Mouse (Mus musculus): Measurements from ENCODE around the gene Arsb.

Arsb gene

GRCm38 (mm10) chr13:93872591-93872990 lies 101.2 kb downstream of the Arsb start:
- no peaks in the 10 kb centered on the region for H3K36me3 ChIP-seq (ENCODE audit: insufficient read depth, low read length)
- H3K4me3 ChIP-seq (replicated peaks; ENCODE audit: low read length): no peak overlapping the region
- TF ChIP-seq NANOG (IDR thresholded peaks at IDR 0.05; ENCODE audit: borderline replicate concordance, low read length) (no peak), CTCF (conservative IDR thresholded peaks at IDR 0.05; ENCODE audit: low read length) (no peak), POU5F1 (IDR thresholded peaks at IDR 0.05; ENCODE audit: borderline replicate concordance, low read length) (no peak)
- no peaks in the 10 kb centered on the region for H3K27me3 ChIP-seq (ENCODE audit: insufficient read depth, low read length)
- no peaks in the 10 kb centered on the region for H3K4me1 ChIP-seq (replicated peaks; ENCODE audit: low read depth, low read length)
- 0 out of 2 replicates have a peak, but pooled peaks cover 7% of the 10 kb centered on the region for H3K9me3 ChIP-seq (ENCODE audit: low read length)

GRCm38 (mm10) chr13:93877924-93878323 lies 106.5 kb downstream of the Arsb start:
- H3K4me3 ChIP-seq (replicated peaks; ENCODE audit: low read length): no peak overlapping the region
- no peaks in the 10 kb centered on the region for H3K36me3 ChIP-seq (ENCODE audit: insufficient read depth, low read length)
- no peaks in the 10 kb centered on the region for H3K4me1 ChIP-seq (replicated peaks; ENCODE audit: low read depth, low read length)
- H3K27me3 ChIP-seq (ENCODE audit: insufficient read depth, low read length): no peaks in the 10 kb centered on the region
- H3K9me3 ChIP-seq (ENCODE audit: low read length): no peaks in the 10 kb centered on the region
- TF ChIP-seq CTCF (conservative IDR thresholded peaks at IDR 0.05; ENCODE audit: low read length) (no peak), POU5F1 (IDR thresholded peaks at IDR 0.05; ENCODE audit: borderline replicate concordance, low read length) (no peak), NANOG (IDR thresholded peaks at IDR 0.05; ENCODE audit: borderline replicate concordance, low read length) (no peak)

GRCm38 (mm10) chr13:93879426-93879825 lies 108.0 kb downstream of the Arsb start:
- H3K4me3 ChIP-seq (replicated peaks; ENCODE audit: low read length): no peak overlapping the region
- no peaks in the 10 kb centered on the region for H3K27me3 ChIP-seq (ENCODE audit: insufficient read depth, low read length)
- TF ChIP-seq NANOG (IDR thresholded peaks at IDR 0.05; ENCODE audit: borderline replicate concordance, low read length) (no peak), CTCF (conservative IDR thresholded peaks at IDR 0.05; ENCODE audit: low read length) (no peak; the same call in 1 of the 2 replicates), POU5F1 (IDR thresholded peaks at IDR 0.05; ENCODE audit: borderline replicate concordance, low read length) (no peak)
- H3K4me1 ChIP-seq (replicated peaks; ENCODE audit: low read depth, low read length): no peaks in the 10 kb centered on the region
- H3K36me3 ChIP-seq (ENCODE audit: insufficient read depth, low read length): no peaks in the 10 kb centered on the region
- H3K9me3 ChIP-seq (ENCODE audit: low read length): peaks cover 5% of the 10 kb centered on the region

- Histone ChIP-seq H3K4me3 (replicated peaks; ENCODE audit: low read length) (no peak overlapping the region), H3K9me3 (ENCODE audit: low read length) (peaks cover 28% of the 10 kb centered on the region), H3K4me1 (replicated peaks; ENCODE audit: low read depth, low read length) (no peaks in the 10 kb centered on the region), H3K27me3 (ENCODE audit: insufficient read depth, low read length) (no peaks in the 10 kb centered on the region), H3K36me3 (ENCODE audit: insufficient read depth, low read length) (no peaks in the 10 kb centered on the region)
- TF ChIP-seq NANOG (IDR thresholded peaks at IDR 0.05; ENCODE audit: borderline replicate concordance, low read length) (no peak), POU5F1 (IDR thresholded peaks at IDR 0.05; ENCODE audit: borderline replicate concordance, low read length) (no peak), CTCF (conservative IDR thresholded peaks at IDR 0.05; ENCODE audit: low read length) (no peak)
These were observed 110.7 kb downstream of the Arsb start for GRCm38 (mm10) chr13:93882132-93882531.

- no peaks in the 10 kb centered on the region for H3K36me3 ChIP-seq (ENCODE audit: insufficient read depth, low read length)
- no peaks in the 10 kb centered on the region for H3K4me1 ChIP-seq (replicated peaks; ENCODE audit: low read depth, low read length)
- no peaks in the 10 kb centered on the region for H3K27me3 ChIP-seq (ENCODE audit: insufficient read depth, low read length)
- TF ChIP-seq NANOG (IDR thresholded peaks at IDR 0.05; ENCODE audit: borderline replicate concordance, low read length) (no peak), POU5F1 (IDR thresholded peaks at IDR 0.05; ENCODE audit: borderline replicate concordance, low read length) (no peak), CTCF (conservative IDR thresholded peaks at IDR 0.05; ENCODE audit: low read length) (no peak)
- peaks cover 46% of the 10 kb centered on the region for H3K9me3 ChIP-seq (ENCODE audit: low read length)
- H3K4me3 ChIP-seq (replicated peaks; ENCODE audit: low read length): no peak overlapping the region
These were observed 115.6 kb downstream of the Arsb start for GRCm38 (mm10) chr13:93886999-93887398.

- TF ChIP-seq POU5F1 (IDR thresholded peaks at IDR 0.05; ENCODE audit: borderline replicate concordance, low read length) (no peak), NANOG (IDR thresholded peaks at IDR 0.05; ENCODE audit: borderline replicate concordance, low read length) (no peak), CTCF (conservative IDR thresholded peaks at IDR 0.05; ENCODE audit: low read length) (no peak)
- Histone ChIP-seq H3K9me3 (ENCODE audit: low read length) (peaks cover 46% of the 10 kb centered on the region), H3K27me3 (ENCODE audit: insufficient read depth, low read length) (no peaks in the 10 kb centered on the region), H3K36me3 (ENCODE audit: insufficient read depth, low read length) (no peaks in the 10 kb centered on the region), H3K4me1 (replicated peaks; ENCODE audit: low read depth, low read length) (no peaks in the 10 kb centered on the region), H3K4me3 (replicated peaks; ENCODE audit: low read length) (no peak overlapping the region)
These were observed 116.8 kb downstream of the Arsb start for GRCm38 (mm10) chr13:93888196-93888595.

GRCm38 (mm10) chr13:93888916-93889315 lies 117.5 kb downstream of the Arsb start:
- Histone ChIP-seq H3K9me3 (ENCODE audit: low read length) (peaks cover 46% of the 10 kb centered on the region), H3K4me3 (replicated peaks; ENCODE audit: low read length) (no peak overlapping the region), H3K4me1 (replicated peaks; ENCODE audit: low read depth, low read length) (no peaks in the 10 kb centered on the region), H3K27me3 (ENCODE audit: insufficient read depth, low read length) (no peaks in the 10 kb centered on the region), H3K36me3 (ENCODE audit: insufficient read depth, low read length) (no peaks in the 10 kb centered on the region)
- no peak for TF ChIP-seq NANOG (IDR thresholded peaks at IDR 0.05; ENCODE audit: borderline replicate concordance, low read length)
- TF ChIP-seq CTCF (conservative IDR thresholded peaks at IDR 0.05; ENCODE audit: low read length): no peak
- no peak for TF ChIP-seq POU5F1 (IDR thresholded peaks at IDR 0.05; ENCODE audit: borderline replicate concordance, low read length)

- H3K36me3 ChIP-seq (ENCODE audit: insufficient read depth, low read length): no peaks in the 10 kb centered on the region
- H3K4me3 ChIP-seq (replicated peaks; ENCODE audit: low read length): no peak overlapping the region
- H3K4me1 ChIP-seq (replicated peaks; ENCODE audit: low read depth, low read length): no peaks in the 10 kb centered on the region
- peaks cover 35% of the 10 kb centered on the region for H3K9me3 ChIP-seq (ENCODE audit: low read length)
- TF ChIP-seq POU5F1 (IDR thresholded peaks at IDR 0.05; ENCODE audit: borderline replicate concordance, low read length): no peak
- no peak for TF ChIP-seq CTCF (conservative IDR thresholded peaks at IDR 0.05; ENCODE audit: low read length)
- no peak for TF ChIP-seq NANOG (IDR thresholded peaks at IDR 0.05; ENCODE audit: borderline replicate concordance, low read length)
- no peaks in the 10 kb centered on the region for H3K27me3 ChIP-seq (ENCODE audit: insufficient read depth, low read length)
These were observed 118.6 kb downstream of the Arsb start for GRCm38 (mm10) chr13:93889991-93890390.

GRCm38 (mm10) chr13:93891276-93891675 lies 119.8 kb downstream of the Arsb start:
- Histone ChIP-seq H3K4me3 (replicated peaks; ENCODE audit: low read length) (no peak overlapping the region), H3K4me1 (replicated peaks; ENCODE audit: low read depth, low read length) (no peaks in the 10 kb centered on the region), H3K9me3 (ENCODE audit: low read length) (peaks cover 27% of the 10 kb centered on the region), H3K27me3 (ENCODE audit: insufficient read depth, low read length) (no peaks in the 10 kb centered on the region), H3K36me3 (ENCODE audit: insufficient read depth, low read length) (no peaks in the 10 kb centered on the region)
- TF ChIP-seq CTCF (conservative IDR thresholded peaks at IDR 0.05; ENCODE audit: low read length) (no peak), NANOG (IDR thresholded peaks at IDR 0.05; ENCODE audit: borderline replicate concordance, low read length) (no peak), POU5F1 (IDR thresholded peaks at IDR 0.05; ENCODE audit: borderline replicate concordance, low read length) (no peak)
